In genomic region chr10:15172558-15172957, GRCm38 (mm10) we compare ENCODE assay signal across 17 mouse cellular contexts.
DNase-seq lines count a peak whose midpoint lies in the region; ATAC-seq and TF ChIP-seq lines count a peak whose summit lies in the region.
"Had no signal": no experiment of that assay in that cellular context is flagged by ENCODE, and none has a peak within 500 bp of the region (broad histone marks: within the 10 kb centered on the region; RNA-seq: fewer than 3 reads in every experiment).

No protein-coding gene starts in this region.

- in situ Hi-C loops in ES-E14 (cut with MboI; ENCODE audit: low sequenced_read_pairs in 2 of 2, unreplicated experiment in 2 of 2) (no loop called here), Patski (cut with MboI; ENCODE audit: low pct_unique_long_range_greater_than_20kb) (loop anchor here (10.0 kb wide), 1 partner anchor 438 kb away; no protein-coding TSS in a partner anchor)

- peak; percentile 30 for TF ChIP-seq CTCF in heart, postnatal 0 days (IDR thresholded peaks at IDR 0.05; ENCODE audit: low read depth)
- TF ChIP-seq CTCF in lung, postnatal 0 days (IDR thresholded peaks at IDR 0.05) = peak; percentile 39
- peak; percentile 47 for TF ChIP-seq CTCF in Patski (IDR thresholded peaks at IDR 0.05)

- 46% methylated on average over 1 of the region's 1 CpGs for WGBS in heart, postnatal 0 days
- WGBS in heart, embryonic 10.5 days = 68% methylated on average over 1 of the region's 1 CpGs
- 72% methylated on average over 1 of the region's 1 CpGs for WGBS in lung, postnatal 0 days

- no peak for DNase-seq in heart, postnatal 0 days (ENCODE audit: low spot score)
- DNase-seq in heart, embryonic 10.5 days (ENCODE audit: low spot score) = no peak
- no peak for DNase-seq in lung, postnatal 0 days (ENCODE audit: low spot score)
- DNase-seq in lung, postnatal 25 days (ENCODE audit: low spot score) = no peak
- no peak for DNase-seq in ES-E14 (ENCODE audit: low read depth, low spot score)
- DNase-seq in Patski (ENCODE audit: low read depth, low spot score) = no peak
- DNase-seq: cerebellum, postnatal 14 days; gastrocnemius, postnatal 25 days; heart, postnatal 14 days; kidney, adult 8-10 months; kidney, postnatal 36 days; left cerebral cortex, postnatal 4 days; thymus, postnatal 4 days had no signal

- H3K36me3 ChIP-seq in heart, postnatal 0 days (replicated peaks; ENCODE audit: control insufficient read depth, insufficient read depth, low read length) = no peaks in the 10 kb centered on the region
- H3K36me3 ChIP-seq in heart, embryonic 10.5 days = no peaks in the 10 kb centered on the region
- H3K36me3 ChIP-seq in lung, postnatal 0 days (ENCODE audit: insufficient read depth, low read length) = no peaks in the 10 kb centered on the region
- no peaks in the 10 kb centered on the region for H3K36me3 ChIP-seq in ES-E14 (ENCODE audit: control insufficient read depth, insufficient read depth, low read length, poor library complexity, severe bottlenecking)
- H3K36me3 ChIP-seq: embryonic facial prominence, embryonic 13.5 days; hindbrain, embryonic 15.5 days had no signal

- no peak overlapping the region for H3K9ac ChIP-seq in heart, postnatal 0 days (replicated peaks; ENCODE audit: low read depth, low read length)
- H3K9ac ChIP-seq in lung, postnatal 0 days (replicated peaks; ENCODE audit: low read depth) = no peak overlapping the region
- H3K9ac ChIP-seq in ES-E14 (ENCODE audit: insufficient read depth, low read depth, low read length, poor library complexity, severe bottlenecking) = no peak overlapping the region
- H3K9ac ChIP-seq: embryonic facial prominence, embryonic 13.5 days; hindbrain, embryonic 15.5 days had no signal

- ATAC-seq in heart, postnatal 0 days (ENCODE audit: insufficient read depth, low read depth) = no peak
- ATAC-seq in lung, postnatal 0 days = no peak
- no peak for ATAC-seq in Patski
- no peak for ATAC-seq in inflammation-experienced regulatory T-cells, adult 6 months
- ATAC-seq in frontal cortex, adult (ENCODE audit: low TSS enrichment) = no peak

- no peak overlapping the region for H3K27ac ChIP-seq in heart, postnatal 0 days (ENCODE audit: low read depth)
- H3K27ac ChIP-seq in heart, embryonic 10.5 days = no peak overlapping the region
- no peak overlapping the region for H3K27ac ChIP-seq in lung, postnatal 0 days (ENCODE audit: low read length)
- H3K27ac ChIP-seq in ES-E14 (ENCODE audit: insufficient read depth, low read depth, low read length, poor library complexity, severe bottlenecking) = no peak overlapping the region
- H3K27ac ChIP-seq: embryonic facial prominence, embryonic 13.5 days; hindbrain, embryonic 15.5 days had no signal

- CTCF ChIA-PET in Patski (lab: Charles Lee) = no interaction called here

- POLR2A ChIA-PET in Patski (lab: Charles Lee) = no interaction called here

- H3K9me3 ChIP-seq in heart, postnatal 0 days (replicated peaks; ENCODE audit: control insufficient read depth, low read length) = no peaks in the 10 kb centered on the region
- H3K9me3 ChIP-seq in heart, embryonic 10.5 days = no peaks in the 10 kb centered on the region
- no peaks in the 10 kb centered on the region for H3K9me3 ChIP-seq in lung, postnatal 0 days (ENCODE audit: low read length)
- no peaks in the 10 kb centered on the region for H3K9me3 ChIP-seq in ES-E14 (ENCODE audit: control insufficient read depth, insufficient read depth, low read depth, low read length)
- H3K9me3 ChIP-seq: embryonic facial prominence, embryonic 13.5 days; hindbrain, embryonic 15.5 days had no signal

- no peak for TF ChIP-seq EP300 in heart, postnatal 0 days (IDR thresholded peaks at IDR 0.05; ENCODE audit: low read depth)
- no peak for TF ChIP-seq EP300 in lung, postnatal 0 days (IDR thresholded peaks at IDR 0.05)

- no peak overlapping the region for H3K4me2 ChIP-seq in heart, postnatal 0 days (ENCODE audit: low read depth, low read length)
- no peak overlapping the region for H3K4me2 ChIP-seq in lung, postnatal 0 days (replicated peaks; ENCODE audit: low read depth, low read length)
- H3K4me2 ChIP-seq: embryonic facial prominence, embryonic 13.5 days; hindbrain, embryonic 15.5 days had no signal

- no peaks in the 10 kb centered on the region for H3K27me3 ChIP-seq in heart, postnatal 0 days (ENCODE audit: control insufficient read depth, insufficient read depth, low read length)
- no peaks in the 10 kb centered on the region for H3K27me3 ChIP-seq in heart, embryonic 10.5 days (ENCODE audit: insufficient read depth, poor library complexity, severe bottlenecking)
- no peaks in the 10 kb centered on the region for H3K27me3 ChIP-seq in lung, postnatal 0 days (replicated peaks; ENCODE audit: insufficient read depth, low read length)
- no peaks in the 10 kb centered on the region for H3K27me3 ChIP-seq in Patski
- H3K27me3 ChIP-seq: embryonic facial prominence, embryonic 13.5 days; hindbrain, embryonic 15.5 days had no signal

- no peak overlapping the region for H3K4me3 ChIP-seq in heart, postnatal 0 days (ENCODE audit: low read depth, low read length)
- no peak overlapping the region for H3K4me3 ChIP-seq in heart, embryonic 10.5 days
- no peak overlapping the region for H3K4me3 ChIP-seq in lung, postnatal 0 days (ENCODE audit: low read depth, low read length)
- no peak overlapping the region for H3K4me3 ChIP-seq in ES-E14 (ENCODE audit: insufficient read depth in 1 of 2, low read depth in 1 of 2, low read length in 2 of 2, poor library complexity in 1 of 2, severe bottlenecking in 1 of 2)
- H3K4me3 ChIP-seq: embryonic facial prominence, embryonic 13.5 days; hindbrain, embryonic 15.5 days had no signal

- H3K4me1 ChIP-seq in heart, postnatal 0 days (ENCODE audit: control insufficient read depth, insufficient read depth) = no peaks in the 10 kb centered on the region
- no peaks in the 10 kb centered on the region for H3K4me1 ChIP-seq in heart, embryonic 10.5 days
- H3K4me1 ChIP-seq in lung, postnatal 0 days (ENCODE audit: insufficient read depth, low read depth, low read length) = no peaks in the 10 kb centered on the region
- no peaks in the 10 kb centered on the region for H3K4me1 ChIP-seq in ES-E14 (ENCODE audit: control insufficient read depth in 2 of 2, insufficient read depth in 2 of 2, low read length in 2 of 2, poor library complexity in 1 of 2)
- H3K4me1 ChIP-seq: embryonic facial prominence, embryonic 13.5 days had no signal

TF ChIP-seq in ES-E14, 5 proteins besides CTCF, POLR2A, EP300 and RAD21:
- no peak for TF ChIP-seq ZNF384 (IDR thresholded peaks at IDR 0.05; ENCODE audit: low read depth, low read length)
- peak; percentile 30; the same call in 1 of the 2 replicates for TF ChIP-seq ZC3H11A (IDR thresholded peaks at IDR 0.05; ENCODE audit: borderline replicate concordance, low read depth, low read length)
- no peak for TF ChIP-seq CHD2 (IDR thresholded peaks at IDR 0.05; ENCODE audit: low read depth, low read length)
